Mouse (Mus musculus): ENCODE data around the gene Foxg1.

The Foxg1 gene

DNA sequence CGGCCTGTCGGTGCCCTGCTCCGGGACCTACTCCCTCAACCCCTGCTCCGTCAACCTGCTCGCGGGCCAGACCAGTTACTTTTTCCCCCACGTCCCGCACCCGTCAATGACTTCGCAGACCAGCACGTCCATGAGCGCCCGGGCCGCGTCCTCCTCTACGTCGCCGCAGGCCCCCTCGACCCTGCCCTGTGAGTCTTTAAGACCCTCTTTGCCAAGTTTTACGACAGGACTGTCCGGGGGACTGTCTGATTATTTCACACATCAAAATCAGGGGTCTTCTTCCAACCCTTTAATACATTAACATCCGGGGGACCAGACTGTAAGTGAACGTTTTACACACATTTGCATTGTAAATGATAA is 3.2 kb downstream of the Foxg1 start:
- no peak for DNase-seq (ENCODE audit: inconsistent ontology term)

DNA sequence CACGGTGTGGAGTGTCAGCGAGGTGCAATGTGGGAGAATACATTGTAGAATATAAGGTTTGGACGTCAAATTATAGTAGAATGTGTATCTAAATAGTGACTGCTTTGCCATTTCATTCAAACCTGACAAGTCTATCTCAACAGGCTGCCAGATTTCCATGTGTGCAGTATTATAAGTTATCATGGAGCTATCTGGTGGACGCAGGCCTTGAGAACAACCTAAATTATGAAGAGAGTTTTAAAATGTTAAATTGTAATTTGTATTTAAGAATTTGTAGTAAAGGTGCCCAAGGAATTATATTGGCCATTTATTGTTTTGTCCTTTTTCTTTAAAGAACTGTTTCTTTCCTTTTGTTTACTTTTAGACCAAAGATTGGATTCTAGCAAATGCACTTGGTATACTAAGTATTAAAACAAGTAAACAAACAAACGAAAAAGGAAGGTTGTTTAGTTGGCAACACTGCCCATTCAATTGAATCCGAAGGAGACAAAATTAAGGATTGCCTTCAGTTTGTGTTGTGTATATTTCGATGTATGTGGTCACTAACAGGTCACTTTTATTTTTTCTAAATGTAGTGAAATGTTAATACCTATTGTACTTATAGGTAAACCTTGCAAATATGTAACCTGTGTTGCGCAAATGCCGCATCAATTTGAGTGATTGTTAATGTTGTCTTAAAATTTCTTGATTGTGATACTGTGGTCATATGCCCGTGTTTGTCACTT is 3.8 kb downstream of the Foxg1 start:
- no peak for DNase-seq (ENCODE audit: inconsistent ontology term)

DNA sequence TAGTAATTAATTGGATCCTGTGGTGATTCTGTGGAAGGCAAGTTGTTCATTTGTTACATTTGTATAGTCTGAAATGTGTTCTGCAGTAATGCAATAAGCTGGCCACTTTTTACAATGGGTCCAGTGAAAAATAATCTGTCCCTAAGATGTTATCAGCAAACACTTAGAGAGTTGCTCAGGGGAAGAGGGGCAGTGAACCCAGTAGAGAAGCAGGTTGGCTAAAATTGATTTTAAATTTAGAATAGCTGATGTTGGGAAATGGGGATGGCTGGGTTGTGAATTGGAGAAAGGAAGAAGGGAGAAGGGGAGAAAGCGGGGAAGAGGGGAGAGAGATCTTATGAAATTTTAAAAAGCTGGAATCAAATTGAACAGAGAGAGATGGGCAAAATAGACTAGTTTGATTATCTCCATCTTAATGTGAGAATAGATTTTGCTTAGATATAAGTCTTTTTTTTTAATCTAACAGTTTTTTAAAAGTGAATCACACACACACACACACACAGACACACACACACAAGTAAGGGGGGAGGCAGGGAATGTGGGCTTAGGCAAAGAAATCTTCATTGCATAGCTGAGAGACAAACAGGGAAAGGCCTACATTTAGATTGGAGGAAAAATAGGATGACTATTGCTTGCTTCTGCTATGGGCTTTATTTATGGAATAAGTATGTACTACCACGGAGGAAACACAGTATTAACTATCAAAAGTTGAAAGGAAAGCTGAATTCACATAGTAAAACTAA is 5.6 kb downstream of the Foxg1 start:
- DNase-seq (ENCODE audit: inconsistent ontology term) = no peak

DNA sequence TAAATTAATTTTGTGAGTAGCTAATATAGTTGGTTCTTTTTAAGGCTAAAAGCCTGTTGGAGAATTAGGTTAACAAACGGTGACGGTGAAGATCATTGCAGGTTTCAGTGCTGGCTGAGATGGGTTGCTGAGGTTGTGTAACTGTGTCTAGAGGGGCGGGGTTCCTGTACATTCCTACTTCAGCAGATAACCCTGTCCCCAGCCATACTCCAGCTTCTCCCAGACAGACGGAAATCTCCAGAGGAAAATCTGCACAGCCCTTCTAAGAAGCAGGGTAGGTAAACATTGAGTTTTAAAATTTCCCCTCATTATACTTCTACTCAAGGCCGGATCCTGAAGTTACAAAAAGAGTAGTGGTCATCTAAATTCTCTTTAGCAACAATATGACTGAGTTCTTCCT is 7.2 kb downstream of the Foxg1 start:
- no peak for DNase-seq (ENCODE audit: inconsistent ontology term)

DNA sequence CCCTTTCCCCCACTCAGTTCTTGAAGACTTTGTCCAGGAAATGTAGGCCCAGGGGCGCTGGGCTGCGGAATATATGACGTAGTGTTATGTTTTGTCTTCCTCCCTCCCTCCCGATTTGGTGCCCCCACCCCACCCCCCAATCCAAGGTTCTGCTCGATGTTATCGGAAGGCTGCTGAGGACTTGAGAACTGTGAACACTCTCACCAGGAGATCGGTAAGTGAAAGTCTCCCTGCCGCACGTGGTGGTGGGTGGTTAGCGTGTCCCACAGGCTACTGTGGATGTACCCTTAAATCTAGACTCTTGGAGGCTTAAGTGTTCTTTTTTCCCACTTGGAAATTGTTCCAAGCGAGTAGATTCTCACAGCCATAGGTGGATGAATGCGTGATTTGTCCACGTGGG is 7.8 kb downstream of the Foxg1 start:
- no peak for DNase-seq (ENCODE audit: inconsistent ontology term)

DNA sequence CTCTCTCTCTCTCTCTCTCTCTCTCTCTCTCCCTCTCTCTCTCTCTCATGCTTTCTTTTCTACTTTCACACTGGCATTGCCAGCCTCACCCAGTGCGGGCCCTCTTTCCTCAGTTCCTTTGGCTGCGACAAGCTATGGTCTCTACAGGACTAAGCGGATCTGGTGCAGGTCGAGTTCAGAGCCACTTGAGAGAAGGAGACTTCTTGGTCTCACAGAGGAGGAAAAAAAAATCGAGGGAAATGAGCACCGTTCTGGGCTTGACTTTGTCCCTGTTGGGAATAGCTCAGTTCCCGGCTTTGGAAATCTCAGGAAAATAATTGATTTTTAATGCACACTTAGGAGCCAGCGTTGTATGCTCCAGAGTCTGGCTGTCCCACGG is 8.5 kb downstream of the Foxg1 start:
- DNase-seq (ENCODE audit: inconsistent ontology term) = no peak

DNA sequence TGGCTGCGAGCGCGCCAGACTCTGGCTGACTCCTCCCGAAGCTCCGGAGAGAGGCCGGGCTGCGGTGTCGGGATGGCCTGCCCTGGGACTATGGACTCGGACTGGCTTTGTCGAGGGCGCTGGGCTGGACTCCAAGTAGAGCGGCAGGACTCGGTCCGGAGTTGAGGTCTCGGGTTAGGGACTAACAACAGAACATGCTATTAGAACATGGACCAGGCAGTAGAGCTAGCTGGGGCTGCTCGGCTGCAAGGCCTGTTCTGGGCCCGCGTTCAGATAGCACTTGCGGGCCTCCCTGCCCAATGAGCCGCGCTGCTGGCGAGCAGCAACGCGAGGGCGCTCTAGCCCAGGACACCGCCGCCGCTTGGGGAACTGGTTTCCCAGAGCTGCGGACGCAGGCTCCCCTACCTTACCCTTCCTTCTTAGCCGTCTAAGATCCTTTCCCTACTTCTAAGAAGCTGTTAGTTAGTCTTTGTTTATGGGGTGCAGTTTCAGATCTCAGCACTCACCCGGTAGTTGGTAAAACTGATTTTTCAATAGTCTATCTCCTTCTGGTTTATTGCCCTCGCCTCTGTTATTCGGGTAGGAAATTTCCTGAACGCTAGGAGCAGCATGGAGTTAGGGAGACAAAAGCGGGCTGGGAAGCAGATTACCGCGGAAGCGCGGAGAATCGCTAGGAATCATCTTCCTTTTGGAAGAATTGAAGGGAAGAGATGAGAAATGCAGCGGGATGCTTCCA is 9.0 kb downstream of the Foxg1 start:
- DNase-seq (ENCODE audit: inconsistent ontology term) = peak; percentile 84

DNA sequence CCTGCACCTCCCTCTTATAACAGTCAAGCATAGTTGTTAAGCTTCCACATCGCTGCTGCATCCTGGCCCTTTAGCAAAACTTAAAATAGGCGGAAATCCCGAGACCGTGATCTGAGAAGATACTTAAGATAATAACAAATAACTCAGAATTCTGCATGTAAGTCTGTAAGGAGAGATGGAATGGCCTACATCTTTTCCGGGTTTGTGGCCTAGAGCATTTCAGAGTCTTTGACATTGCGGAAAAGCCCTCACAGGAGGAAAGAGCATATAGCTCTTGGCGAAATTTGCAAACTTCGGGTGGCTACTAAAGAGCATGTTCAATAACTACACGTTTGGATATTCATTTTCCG is 9.6 kb downstream of the Foxg1 start:
- no peak for DNase-seq (ENCODE audit: inconsistent ontology term)

DNA sequence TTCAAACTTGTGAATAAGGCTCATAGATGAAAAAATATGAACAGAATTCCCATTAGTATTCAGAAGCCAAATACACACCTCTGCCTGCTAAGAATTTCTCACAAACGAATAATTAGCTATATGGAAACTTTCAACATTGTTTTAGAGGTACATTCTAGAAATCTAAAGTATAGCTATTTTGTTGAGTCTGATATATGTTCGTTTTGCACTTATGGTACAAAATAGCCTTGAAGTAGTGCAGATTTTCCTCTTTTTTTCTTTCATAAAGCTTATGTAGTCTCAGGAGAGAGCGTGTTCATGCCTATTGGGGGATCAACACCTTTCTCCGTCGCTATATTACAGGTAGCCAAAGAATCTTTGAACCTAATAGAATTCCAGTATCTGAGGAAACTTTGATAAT is 10.4 kb downstream of the Foxg1 start:
- no peak for DNase-seq (ENCODE audit: inconsistent ontology term)

DNA sequence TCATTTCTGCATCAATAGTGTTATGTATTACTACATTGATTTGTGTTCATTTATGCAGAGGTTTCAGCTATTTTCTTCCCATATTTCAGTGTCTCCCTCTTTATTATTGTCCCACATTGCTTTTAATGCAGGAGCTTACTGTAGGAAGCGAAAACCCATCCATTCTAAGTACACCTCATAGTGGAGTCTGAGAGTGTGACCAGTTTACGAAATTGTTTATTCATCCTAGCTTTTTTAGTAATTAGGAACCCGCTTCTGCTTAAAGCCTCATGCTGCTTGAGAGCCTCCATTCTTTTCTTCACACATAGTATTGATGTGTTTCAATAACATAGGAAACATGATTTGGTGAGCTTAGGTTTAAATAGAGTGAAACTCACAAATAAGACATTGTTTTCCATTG is 11.2 kb downstream of the Foxg1 start:
- DNase-seq (ENCODE audit: inconsistent ontology term) = no peak

DNA sequence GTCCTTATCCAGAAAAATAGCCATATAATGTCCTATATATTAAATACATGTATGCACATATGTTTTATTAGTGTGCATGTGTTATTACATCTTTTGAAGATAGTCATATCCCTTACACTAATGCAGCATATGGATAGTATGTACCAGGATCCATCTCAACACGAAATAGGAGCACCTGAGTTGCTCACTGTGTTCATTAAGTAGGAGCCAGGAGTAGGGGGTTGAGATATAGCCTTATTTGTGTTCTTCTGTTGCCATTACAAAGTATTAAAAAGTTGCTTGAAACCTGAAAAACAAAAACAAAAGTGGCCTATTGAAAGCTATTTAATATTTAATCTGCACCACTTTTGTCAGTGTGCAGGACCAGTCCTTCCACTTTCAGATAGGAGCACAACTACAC is 11.7 kb downstream of the Foxg1 start:
- DNase-seq (ENCODE audit: inconsistent ontology term) = no peak

DNA sequence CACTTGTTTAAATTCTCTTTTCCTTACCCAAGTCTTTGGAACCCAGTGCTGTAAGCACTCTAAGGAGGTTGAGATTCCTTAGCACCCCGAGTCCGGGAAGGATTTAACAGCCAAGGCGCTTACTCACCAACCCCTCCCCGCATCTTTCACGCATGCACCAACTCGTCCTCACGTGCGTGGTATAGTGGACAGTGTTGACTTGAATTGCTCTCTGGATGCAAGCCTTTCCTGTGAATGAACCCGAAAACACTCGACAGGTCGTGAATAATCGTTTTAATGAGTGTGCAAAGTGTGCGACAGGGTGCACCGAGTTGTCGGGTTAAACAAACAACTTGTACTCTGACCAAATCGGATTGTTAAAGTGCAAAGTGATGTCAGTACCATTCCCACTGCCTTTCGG is 12.4 kb downstream of the Foxg1 start:
- DNase-seq (ENCODE audit: inconsistent ontology term) = no peak

DNA sequence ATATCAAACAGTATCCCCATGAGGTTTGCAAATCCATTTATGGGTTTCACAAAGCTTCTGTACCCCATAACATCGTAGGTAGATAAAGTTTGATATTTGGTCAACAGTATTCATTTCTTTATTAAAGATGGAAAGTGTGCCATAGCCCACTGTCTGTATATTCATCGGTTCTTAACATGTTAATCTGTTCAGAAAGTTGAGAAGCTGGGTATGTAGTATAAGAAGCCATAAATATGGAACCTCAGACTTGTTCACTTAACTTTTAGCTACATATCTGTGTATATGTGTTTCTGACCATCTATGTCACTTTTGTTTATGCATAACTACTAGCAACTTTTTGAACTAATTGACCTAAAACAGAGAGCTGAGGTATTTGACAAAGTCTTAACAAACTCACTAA is 13.5 kb downstream of the Foxg1 start:
- DNase-seq (ENCODE audit: inconsistent ontology term) = no peak

DNA sequence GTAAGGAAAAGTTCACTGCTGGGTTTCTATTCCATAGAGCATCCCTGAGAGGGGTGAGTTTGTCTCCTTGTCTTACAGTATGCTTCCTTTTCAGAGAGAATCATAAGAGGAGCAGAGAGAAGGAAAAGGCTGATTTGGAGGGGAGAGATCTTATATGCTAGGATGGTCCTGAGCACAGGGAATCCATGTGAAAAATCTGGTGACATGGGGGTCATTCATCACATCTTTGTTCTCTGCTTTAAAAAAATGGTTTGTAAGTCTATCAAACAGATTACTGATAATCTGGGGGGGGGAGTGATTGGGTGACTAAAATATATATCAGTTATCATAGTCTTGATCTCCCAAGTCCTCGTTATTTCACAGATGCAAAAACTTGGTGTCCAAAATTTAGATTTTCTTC is 14.3 kb downstream of the Foxg1 start:
- DNase-seq (ENCODE audit: inconsistent ontology term) = no peak

DNA sequence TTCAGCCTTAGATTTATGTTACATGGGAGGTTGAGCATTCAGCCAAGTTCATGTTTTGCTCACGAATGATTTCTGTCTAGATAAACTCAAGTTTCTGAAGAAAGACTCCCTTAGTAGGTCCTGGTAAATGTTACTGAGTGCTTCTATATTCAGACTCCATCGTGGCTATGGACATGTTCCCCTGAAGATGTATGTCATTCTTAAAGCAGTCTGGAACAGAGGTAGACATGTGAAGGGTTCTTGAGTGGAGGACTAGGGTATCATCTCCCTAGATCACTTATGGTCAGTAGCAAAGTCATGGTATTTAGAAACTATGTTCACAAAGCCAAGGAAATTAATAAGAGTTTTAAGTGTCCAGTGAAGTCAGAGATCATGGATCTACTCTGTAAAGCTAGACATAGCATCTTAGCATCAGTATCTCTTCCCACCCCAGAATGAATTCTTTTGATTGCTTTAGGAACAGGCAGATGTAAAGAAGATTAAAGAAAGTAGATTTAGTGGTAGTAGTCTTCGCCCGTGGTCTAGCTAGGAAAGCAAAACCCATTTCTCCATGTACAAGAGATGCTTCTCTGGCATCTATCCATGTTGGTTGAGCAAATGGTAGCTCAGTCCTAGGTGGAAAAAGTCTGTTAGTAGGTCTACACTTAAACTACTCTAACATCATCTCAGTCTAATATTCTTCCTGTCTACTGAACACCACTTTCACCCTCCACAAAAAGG is 15.1 kb downstream of the Foxg1 start:
- DNase-seq (ENCODE audit: inconsistent ontology term) = no peak

DNA sequence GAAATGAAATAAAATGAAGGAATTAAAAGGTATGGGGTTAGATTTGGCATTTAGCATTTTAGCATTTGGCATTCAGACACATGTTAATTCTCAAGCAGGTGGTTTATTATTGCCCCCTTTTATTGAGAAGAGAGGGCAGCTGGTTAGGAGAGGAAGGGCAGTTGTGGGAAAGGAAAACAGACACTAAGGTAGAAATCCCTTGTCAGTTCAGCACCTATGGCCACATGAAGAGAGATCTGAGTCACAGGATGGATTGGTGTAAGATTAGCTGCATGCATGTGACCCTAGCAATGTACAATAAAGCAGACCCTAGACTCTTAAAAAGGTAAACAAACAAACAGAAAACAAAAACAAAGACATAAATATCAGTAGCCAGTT is 15.7 kb downstream of the Foxg1 start:
- no peak for DNase-seq (ENCODE audit: inconsistent ontology term)

DNA sequence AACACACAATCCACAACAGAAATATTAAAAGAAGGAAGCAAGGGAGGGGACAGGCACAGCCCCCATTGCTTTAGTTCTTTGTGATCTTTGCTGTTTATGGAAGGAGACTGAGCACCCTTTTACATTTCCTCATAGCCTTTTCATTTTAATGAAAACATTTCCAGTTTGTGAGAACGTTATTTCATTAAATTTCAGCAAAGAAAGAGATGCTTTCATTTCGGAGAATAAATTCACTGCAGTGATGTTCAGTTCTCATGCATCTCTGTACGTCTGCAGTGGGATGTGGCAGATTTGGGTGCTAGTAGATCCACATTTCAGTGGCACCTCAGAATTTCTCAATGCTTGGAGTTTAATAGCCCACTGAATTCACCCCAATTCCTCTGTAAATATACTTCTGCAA is 16.2 kb downstream of the Foxg1 start:
- no peak for DNase-seq (ENCODE audit: inconsistent ontology term)

DNA sequence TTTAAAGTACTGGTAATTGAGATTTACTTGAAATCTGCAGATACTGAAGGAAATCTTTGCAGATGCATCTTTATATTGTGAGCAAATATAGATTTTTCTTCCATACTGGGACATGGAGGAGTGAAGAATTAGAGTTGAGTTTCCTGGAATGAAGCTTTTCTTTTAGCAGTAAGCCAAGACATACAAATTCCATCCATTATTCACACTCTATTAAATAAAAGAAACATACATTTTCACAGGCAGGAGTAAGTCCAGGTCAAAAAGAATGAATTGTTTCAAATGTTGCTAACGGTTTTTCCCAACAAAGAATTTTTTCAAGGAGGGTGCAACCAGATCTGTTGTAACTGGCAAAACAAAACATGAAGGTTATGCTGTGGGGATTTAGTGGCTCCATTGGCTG is 17.2 kb downstream of the Foxg1 start:
- no peak for DNase-seq (ENCODE audit: inconsistent ontology term)

DNA sequence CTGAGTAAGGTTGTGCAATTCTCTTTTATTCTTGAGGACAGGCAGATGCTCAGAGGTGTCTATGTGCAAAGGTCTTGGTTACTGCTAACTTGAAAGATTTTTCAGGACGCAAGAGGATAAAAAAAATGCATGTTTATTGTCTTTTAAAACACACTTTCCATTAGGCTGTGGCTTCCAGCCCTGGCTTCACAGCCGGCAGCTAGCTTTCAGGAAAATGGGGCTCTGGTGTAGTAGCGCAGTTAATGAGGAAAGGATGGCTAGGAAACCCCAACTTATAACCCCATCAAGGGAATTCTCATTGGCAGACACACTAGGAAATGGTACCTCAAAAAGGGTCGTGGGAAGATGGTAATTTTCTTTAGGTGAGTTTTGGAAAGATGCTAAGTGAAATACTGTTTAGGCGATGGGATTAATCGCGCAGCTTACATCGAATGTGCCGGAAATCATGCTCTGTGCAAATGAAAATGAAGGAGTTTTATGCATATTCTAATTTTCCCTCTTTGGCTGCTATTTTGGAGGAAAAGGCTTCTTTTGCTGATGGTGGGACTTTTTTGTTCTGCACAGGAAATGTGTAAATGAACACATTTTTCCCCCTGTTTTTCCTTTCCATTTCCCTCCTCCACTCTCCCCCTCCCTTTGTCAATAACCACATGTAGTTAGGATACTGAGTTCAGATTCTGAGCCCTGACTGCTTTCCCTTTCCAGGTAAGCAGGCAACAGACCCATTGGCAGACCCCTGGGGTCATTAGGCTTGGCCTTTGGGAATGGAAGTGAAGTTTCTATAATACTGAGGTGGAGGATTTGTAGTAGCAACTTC is 17.8 kb downstream of the Foxg1 start:
- no peak for DNase-seq (ENCODE audit: inconsistent ontology term)

DNA sequence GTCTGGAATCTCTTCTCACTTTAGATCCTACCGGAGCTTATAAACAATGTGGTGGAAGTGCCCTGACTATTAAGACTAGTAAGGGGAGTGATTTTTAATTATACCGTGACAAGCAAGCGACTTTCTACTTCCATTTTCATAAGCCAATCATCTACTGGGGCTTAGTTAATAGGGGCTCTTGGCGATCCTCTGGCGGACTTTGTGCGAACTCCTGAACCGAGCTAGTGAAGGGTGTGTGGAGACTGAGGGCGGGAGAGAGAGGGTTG is 18.3 kb downstream of the Foxg1 start:
- DNase-seq (ENCODE audit: inconsistent ontology term) = no peak

DNA sequence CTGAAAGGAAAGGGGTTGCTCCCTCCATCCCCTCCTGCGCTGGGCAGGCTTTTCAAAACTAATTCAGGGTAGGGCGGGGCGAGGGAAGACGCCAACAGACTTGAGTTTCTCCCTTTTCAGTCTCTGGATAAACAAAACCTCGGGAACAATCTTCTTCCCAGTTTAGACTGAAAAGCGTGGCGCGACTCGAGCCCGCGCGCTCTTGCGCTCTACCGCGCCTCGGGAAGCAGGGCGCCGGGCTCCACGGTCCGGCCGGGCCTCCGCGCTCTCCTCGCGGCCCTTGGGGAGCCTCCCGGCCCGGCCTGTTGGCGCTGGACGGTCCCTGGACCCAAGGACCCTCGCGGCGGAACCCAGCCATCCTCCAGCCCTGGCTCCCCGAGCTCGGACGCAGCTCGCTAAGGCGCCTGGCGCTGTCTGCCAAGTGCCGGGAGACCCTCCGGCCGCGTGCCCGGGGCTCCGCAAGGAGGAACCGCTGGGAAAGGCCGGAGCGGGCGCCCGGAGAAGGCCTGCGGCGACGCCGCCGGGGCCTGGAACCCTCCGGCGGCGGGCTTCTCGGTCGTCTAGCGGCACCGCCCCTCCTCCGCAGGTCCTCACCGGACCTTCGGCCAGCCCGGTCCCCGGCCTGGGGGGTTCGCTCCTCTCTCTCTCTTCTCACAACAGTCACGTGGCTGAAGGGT is 18.8 kb downstream of the Foxg1 start:
- peak; percentile 62 for DNase-seq (ENCODE audit: inconsistent ontology term)

DNA sequence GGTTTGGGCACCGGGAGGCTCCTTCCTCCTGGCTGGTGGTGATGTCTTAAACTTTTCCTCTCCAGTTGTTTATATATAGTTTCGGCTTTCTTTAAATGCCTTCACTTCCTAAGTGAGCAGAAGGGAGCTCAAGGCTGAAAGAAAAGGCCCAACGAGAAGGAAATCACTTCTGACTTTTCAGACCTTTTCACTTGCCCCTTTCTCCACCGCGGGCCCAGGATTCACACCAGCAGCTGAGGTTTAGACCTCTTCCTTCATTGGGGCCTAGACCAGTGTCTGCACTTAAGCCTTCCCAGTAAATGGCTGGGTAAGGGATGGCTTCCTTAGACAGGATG is 19.3 kb downstream of the Foxg1 start:
- no peak for DNase-seq (ENCODE audit: inconsistent ontology term)

Data from Muller cell, postnatal 12 days (primary cell).